Mouse (Mus musculus): ENCODE measurements at regions not wholly inside any gene's neighbourhood (a gene's known extent, or its start where the extent isn't known, plus 50 kb on each side); places are given as distances from the start of the nearest gene placed in this dataset.

GRCm38 (mm10) chr12:68979232-68979631, 179.8 kb downstream of the Rps29 start:
- no peak for TF ChIP-seq POLR2A (IDR thresholded peaks at IDR 0.05; ENCODE audit: low read depth, low read length)
- no peak for TF ChIP-seq CTCF (conservative IDR thresholded peaks at IDR 0.05; ENCODE audit: insufficient read depth, insufficient read length, low read depth, low read length)

Data from kidney, adult 2 months (tissue).